Mouse (Mus musculus) thymus, adult 18-20 months (tissue): ENCODE data around the gene Zbtb40.
A peak's percentile ranks its signal among the peaks of the same experiment; 100 is the strongest.

Experiments used
- DNase-seq, 2 experiments: peaks; one replicate each; pipeline ENCODE4 v3.0.0; 2022; ENCODE audit warnings: mixed read lengths in 2 of 2

Gene Zbtb40

GRCm38 (mm10) chr4:137048550-137049032 lies at the start of gene Zbtb40:
Gene Zbtb40, minus strand, starts transcription at chr4:137048801.
- peak; percentile 70 to 80 for DNase-seq

- DNase-seq: no peak
Observed at GRCm38 (mm10) chr4:137097984-137098327, 49.4 kb upstream of the Zbtb40 start.

GRCm38 (mm10) chr4:137097246-137097983 lies 48.8 kb upstream of the Zbtb40 start:
- DNase-seq: no peak

DNA sequence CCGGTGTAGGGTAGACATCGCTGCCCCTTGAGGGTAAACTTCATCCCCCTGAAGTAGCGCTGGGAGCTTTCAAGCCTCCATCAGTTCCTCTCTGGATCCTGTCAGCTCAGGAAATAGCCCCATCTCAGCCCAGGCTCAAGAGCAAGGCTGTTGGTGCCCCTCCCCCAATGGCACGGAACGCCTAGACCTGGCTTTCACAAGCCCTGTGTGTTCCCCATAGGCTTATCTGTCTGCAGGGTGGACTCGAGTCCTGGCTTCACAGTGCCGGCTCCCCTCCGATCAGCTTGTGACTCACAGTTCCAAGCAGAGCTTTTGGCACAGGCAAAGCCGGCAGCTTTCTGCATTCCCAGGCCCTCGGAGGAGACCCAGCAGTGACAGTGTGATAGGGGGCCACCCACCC lies 47.8 kb upstream of the Zbtb40 start:
- no peak for DNase-seq

DNA sequence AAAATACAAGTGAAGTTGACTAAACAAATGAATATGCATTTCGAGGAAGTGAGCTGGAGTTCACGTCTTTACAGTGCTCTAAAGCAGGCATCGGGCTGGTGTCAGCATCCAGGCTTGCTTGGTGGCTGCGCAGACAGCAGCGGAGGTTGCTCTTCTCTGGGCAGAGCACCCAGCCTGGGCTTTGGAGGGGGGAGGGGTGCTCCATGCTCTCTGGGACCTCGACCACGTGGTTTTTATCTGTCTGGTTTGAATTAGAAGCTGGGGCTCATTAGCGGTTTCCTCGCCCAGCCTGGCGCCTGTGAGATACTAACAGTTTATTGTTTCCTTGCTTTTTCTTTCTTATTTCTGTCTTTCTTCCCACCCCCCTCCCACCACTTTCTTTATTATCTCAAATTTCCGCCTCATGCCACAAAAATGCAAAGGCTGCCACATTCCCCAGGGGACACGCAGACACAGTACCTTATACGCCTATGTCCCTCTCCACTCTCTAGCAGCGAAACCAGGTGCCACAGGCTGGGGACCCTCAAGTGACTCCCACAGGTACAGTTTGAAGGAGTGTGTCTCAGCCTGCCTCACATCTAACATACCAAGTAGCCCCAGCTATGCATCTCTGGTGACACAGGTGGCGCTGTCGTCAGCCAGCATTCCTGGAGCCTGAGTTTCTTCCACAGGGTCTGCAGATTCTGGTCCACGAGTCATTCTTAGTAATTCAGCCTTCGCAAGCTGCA lies 36.6 kb upstream of the Zbtb40 start:
- no peak for DNase-seq

- no peak for DNase-seq
Observed at GRCm38 (mm10) chr4:137082866-137083265, 34.3 kb upstream of the Zbtb40 start.

DNA sequence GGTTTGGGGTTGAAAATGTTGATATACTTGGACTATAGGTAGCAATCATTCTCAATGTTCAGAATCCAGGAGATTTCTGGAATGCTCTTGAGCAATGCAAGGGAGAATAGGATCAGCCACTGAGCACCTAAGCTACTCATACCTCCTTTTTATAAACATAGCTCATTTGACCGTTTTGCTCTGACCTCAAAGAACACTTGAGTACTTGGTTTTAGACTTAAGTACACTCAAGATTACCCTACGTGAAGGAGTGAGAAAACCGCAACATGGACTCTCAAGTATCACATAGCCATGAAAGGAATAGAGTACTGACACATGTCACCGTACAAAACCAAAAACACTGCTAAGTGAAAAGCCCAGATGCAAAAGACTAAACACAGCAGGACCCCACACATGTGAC lies 32.8 kb upstream of the Zbtb40 start:
- DNase-seq: no peak

DNA sequence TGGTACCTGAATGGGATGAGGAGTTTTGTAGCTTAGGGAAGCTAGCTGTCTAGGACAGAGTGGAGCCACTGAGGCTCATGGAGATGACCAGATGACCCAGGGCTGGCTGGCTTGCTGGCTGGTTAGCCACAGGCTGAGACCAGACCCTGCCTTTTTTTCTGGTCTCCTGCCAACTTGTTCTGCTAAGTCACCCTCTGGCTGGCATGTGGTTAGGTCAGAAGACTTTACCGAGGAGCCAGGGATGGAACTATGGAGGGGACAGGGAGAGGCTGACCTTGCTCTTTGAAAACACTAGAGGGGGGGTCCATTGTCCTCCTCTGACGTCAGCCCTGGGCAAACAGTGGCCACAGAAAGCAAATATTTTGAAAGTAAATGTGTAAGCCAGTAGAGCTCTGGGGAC lies 28.6 kb upstream of the Zbtb40 start:
- no peak for DNase-seq

DNA sequence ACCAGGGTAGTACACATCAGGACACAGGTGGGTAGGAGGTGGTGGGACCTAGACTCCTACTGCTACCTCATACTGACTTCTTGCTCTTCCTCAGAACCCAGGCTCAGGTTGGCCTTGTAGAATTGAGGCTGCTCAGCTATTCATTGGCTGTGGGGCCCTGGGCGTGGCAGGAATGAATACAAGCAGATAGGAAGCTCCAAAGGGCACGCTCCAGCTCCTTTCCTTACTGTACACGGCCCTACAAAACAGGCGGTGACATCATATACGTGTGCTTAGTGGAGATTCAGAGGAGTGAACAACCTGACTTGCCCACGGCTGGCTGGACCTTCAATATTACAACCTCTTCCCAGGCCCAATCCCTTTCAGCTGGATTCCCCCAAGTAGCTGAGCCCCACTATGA lies 22.6 kb upstream of the Zbtb40 start:
- no peak for DNase-seq

- no peak for DNase-seq
Observed at GRCm38 (mm10) chr4:137068491-137068890, 19.9 kb upstream of the Zbtb40 start.

- DNase-seq: no peak
Observed at GRCm38 (mm10) chr4:137065846-137066245, 17.2 kb upstream of the Zbtb40 start.

GRCm38 (mm10) chr4:137054932-137055331 lies 6.3 kb upstream of the Zbtb40 start:
- DNase-seq: no peak

DNA sequence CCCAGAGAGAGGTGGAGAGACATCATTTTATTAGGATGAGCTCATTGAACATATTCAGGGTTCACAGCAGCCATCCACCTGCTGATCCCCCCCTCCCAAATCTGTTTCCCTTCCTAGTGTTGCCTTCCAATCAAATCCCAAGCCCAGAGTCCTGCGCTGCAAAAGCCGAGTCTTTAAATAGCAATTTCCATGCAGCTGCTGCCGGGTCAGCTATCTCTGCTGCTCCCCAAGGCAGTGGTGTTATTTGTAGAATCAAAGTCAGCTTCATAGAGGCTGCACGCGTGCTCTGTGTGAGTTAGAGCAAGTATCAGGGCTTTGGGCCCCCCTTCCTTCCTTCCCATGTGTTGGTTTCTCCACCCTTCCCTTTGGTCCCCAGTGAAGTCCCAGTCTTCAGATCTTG lies 5.2 kb upstream of the Zbtb40 start:
- DNase-seq: no peak

GRCm38 (mm10) chr4:137047840-137048549 lies 606 bp downstream of the Zbtb40 start:
- no peak for DNase-seq

GRCm38 (mm10) chr4:137046110-137046509 lies 2.5 kb downstream of the Zbtb40 start:
- no peak for DNase-seq

DNA sequence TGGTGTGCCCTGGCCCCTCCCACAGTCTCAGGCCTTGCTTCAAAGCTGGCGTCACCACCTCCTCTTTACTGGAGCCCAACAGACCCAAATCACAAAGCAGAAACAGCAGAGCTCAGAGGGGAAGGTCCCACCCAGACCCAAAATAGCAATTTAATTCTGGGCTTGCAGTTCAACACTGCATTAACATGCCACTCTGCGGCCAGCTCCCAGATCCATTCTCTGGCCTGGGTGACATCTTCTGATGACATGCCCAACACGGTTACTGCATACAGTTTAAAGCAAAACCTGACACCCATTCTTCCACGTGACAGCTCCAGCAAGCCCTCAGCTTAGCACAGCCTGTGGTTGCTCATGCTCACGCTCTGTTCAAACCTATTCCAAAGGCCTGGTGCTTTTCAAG lies 4.1 kb downstream of the Zbtb40 start:
- no peak for DNase-seq

DNA sequence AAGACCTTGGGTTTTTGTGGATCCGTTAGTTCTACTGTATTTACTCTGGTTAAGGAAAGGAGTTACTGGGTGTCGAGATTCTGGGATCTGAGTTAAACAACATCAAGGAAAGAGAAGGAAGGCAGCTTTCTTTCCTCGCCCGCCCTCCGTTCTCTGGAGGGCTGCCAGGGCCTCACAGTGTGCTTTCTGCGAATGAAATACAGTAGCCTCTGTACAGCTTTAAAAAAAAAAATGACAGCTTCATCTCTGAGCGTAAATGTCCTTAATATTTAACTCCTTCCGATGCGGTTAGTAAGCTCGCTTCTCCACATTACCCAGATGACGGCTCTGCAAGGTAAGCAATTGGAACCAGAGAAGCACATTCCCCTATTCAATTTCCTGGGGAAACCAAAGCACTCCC lies 4.8 kb downstream of the Zbtb40 start:
- DNase-seq: no peak

GRCm38 (mm10) chr4:137042039-137042438 lies 6.6 kb downstream of the Zbtb40 start:
- DNase-seq: no peak

- no peak for DNase-seq
Observed at GRCm38 (mm10) chr4:137041161-137041621, 7.4 kb downstream of the Zbtb40 start.

- no peak for DNase-seq
Observed at GRCm38 (mm10) chr4:137039441-137039840, 9.2 kb downstream of the Zbtb40 start.

DNA sequence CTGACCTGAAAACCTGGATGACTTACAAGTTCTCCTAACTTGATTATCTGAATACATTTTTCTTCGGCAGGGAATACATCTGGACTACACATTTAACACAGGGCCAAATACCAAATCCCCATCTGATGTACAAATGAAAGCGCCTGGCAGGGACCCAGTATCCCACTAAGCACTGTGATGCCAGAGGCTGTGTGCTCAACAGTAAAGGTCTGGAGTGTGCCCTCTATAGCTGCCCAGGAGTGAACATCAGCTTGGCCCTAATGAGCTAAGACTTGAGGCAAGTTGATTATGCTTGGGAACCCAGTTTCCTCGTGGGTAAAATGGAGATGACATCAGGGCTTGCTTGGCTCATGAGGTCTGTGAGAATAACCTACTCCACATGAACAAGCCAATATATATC lies 10.1 kb downstream of the Zbtb40 start:
- no peak for DNase-seq

DNA sequence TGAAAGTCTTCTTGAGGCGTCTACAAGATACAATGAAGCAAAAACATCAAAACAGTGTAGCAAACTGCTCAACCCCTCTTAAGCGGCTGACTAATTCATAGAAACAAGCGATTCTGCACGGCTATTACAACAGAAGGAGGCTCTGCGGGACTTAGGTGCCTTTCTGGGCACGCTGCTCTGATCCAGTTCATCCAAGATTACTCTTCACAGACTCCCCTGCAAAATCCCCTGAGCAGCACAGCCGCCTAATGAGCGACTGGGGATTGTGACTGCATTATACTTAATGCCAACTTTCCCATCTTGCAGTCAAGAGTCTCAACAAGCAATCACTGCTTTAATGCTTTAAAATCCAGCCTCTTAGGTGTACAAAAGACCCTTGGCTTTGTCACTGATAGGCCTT lies 10.5 kb downstream of the Zbtb40 start:
- DNase-seq: no peak

DNA sequence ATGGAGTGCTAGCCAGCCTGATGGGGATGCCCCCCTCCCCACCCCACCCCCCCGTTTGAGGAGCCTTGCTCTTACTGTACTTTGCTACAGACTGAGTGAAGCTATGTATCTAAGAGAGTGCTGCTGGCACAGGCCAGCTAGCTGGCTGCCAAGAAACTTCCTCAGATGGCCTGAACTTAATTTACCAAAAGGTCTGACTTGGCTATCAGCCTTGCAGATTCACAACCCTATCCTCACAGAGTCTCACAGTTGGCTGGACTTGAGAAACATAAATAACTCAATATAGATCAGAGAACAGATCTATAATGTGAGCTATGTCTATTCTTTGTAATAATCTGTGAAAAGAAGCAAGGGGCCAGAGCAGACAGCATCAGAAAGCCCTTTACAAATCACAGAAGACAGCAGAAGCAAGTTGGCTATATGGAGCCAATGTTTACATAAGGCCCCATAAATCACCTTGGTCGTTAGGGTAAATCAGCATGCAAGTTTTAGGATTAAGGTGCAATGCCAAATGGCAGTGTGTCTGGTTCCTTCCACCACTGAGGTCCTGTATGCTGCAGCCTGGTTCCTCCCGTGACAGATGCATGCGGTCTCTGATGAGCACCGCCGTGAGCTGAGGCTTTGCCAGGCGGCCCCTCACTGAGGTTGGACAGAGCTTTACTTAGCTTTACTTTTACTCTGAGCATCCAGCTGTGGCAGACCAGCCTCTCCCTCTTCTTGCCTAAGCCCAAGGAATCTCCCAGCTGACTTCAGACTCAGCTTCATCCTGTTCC lies 15.3 kb downstream of the Zbtb40 start:
- no peak for DNase-seq
